Mouse (Mus musculus) bone marrow macrophage, adult 2 months (primary cell): ENCODE results near the gene Antxr1.

Experiments
- CTCF ChIP-seq: IDR thresholded peaks from 2 replicates; pipeline ENCODE4 v1.5.1; 2012; ENCODE audit warnings: low read depth, mild to moderate bottlenecking, low read length, moderate library complexity
- POLR2A ChIP-seq: IDR thresholded peaks from 2 replicates; pipeline ENCODE4 v1.6.1; 2012; ENCODE audit warnings: mild to moderate bottlenecking, low read depth, low read length, borderline replicate concordance

DNA sequence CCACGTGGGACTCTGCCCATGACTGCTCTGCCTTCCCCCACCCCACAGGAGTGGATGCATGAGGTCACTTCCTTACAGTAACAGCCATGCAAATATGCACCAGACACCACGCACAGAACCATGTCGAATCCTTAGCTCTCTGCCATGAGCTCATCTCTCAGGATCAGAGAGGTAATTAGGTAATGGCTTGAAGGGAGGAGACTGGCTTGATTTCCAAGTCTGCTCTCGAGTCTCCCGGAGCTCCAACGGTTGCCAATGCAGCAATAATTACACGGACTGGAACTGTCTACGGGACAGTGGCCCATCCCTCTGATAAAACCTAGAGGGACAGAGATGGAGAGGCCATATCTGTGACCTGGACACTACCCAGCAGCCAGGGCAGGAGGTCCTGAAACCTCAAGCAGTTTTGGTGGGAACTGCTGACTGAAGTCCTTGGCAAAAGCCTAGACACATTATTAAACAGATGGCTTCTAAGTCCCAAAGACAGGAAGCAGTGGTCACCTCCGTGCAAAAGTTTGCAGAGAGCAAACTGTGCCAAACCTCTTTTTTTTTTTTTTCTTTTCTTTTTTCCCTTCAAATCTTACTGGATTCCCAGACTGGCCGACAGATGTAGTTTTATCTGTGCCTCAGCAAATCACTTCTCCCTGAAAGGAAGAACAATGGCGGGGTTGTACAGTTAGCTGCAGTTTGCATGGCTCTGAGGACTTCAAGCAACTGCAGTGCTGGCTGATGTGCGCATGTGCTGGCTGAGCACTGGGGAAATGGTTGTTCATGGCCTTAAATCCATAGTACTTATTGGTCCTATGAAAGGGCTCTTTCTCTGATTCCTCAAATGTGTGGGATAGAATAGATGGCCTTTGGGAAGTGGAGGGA, 174.0 kb downstream of the Antxr1 start:
- TF ChIP-seq CTCF (no peak), POLR2A (no peak)
